Mouse (Mus musculus) layer of hippocampus, adult 18-20 months (tissue): ENCODE results near the gene Vamp1. TPM values are rescaled to one million over a fixed set of nuclear protein-coding genes. Genes with fewer than 3 reads are reported as not detected.
A peak's percentile ranks its signal among the peaks of the same experiment; 100 is the strongest.

Source experiments
- DNase-seq, 2 experiments: peaks; one replicate each; pipeline ENCODE4 v3.0.0; 2022; ENCODE audit warnings: low spot score in 2 of 2
- long read RNA-seq: library from polyadenylated mRNA; stranded (forward); transcript quantifications from one replicate; pipeline ENCODE4 v2.0.0, GENCODE M21; 2021
- total RNA-seq, 2 experiments: library from RNA; stranded (reverse); gene quantifications; 2 replicates each; pipeline ENCODE4 v1.2.3; 2021

Vamp1 gene
- 10 to 100 TPM; 82.2 to 86.4 TPM for total RNA-seq
- long read RNA-seq, transcript Vamp1-201 (5 exons, 2,772 nt), result major isoform, 13 of 30 reads
- long read RNA-seq, partial matches to known transcripts, result 13 of 30 reads
- long read RNA-seq, other reads (novel, unspliced or antisense), result 4 of 30 reads

GRCm38 (mm10) chr6:125215148-125215954 lies at the start of gene Vamp1:
Gene Vamp1, plus strand, starts transcription at chr6:125215551.
- DNase-seq, result peak; percentile 90 to 96

- no peak for DNase-seq
Measured at GRCm38 (mm10) chr6:125166051-125166751, 49.1 kb upstream of the Vamp1 start, which contains the start of gene Gapdh. Gene Gapdh, minus strand, starts transcription at chr6:125166467.

- DNase-seq, result peak in 1 of 2 experiments; percentile 68
Measured at GRCm38 (mm10) chr6:125166861-125167650, 48.3 kb upstream of the Vamp1 start.

GRCm38 (mm10) chr6:125168086-125168485 lies 47.3 kb upstream of the Vamp1 start:
- peak in 1 of 2 experiments; percentile 57 for DNase-seq

- no peak for DNase-seq
Measured at GRCm38 (mm10) chr6:125170194-125170593, 45.2 kb upstream of the Vamp1 start.

GRCm38 (mm10) chr6:125172474-125172873 lies 42.9 kb upstream of the Vamp1 start:
- no peak for DNase-seq

- DNase-seq, result no peak
Measured at GRCm38 (mm10) chr6:125173256-125173655, 42.1 kb upstream of the Vamp1 start.

- DNase-seq, result no peak
Measured at GRCm38 (mm10) chr6:125175469-125175868, 39.9 kb upstream of the Vamp1 start.

- DNase-seq, result no peak
Measured at GRCm38 (mm10) chr6:125179601-125180000, 35.8 kb upstream of the Vamp1 start.

GRCm38 (mm10) chr6:125182133-125182532 lies 33.2 kb upstream of the Vamp1 start:
- no peak for DNase-seq

- no peak for DNase-seq
Measured at GRCm38 (mm10) chr6:125186203-125186602, 29.1 kb upstream of the Vamp1 start.

GRCm38 (mm10) chr6:125190816-125191215 lies 24.5 kb upstream of the Vamp1 start:
- DNase-seq, result no peak

GRCm38 (mm10) chr6:125191332-125192015 lies 23.9 kb upstream of the Vamp1 start, which contains the start of the genes Ncapd2 and Mrpl51:
Gene Ncapd2, minus strand, starts transcription at chr6:125191701.
Gene Mrpl51, plus strand, starts transcription at chr6:125191801.
- DNase-seq, result peak; percentile 97 to 98

GRCm38 (mm10) chr6:125192016-125192714 lies 23.2 kb upstream of the Vamp1 start:
- DNase-seq, result peak; percentile 86 to 91

GRCm38 (mm10) chr6:125192841-125193240 lies 22.5 kb upstream of the Vamp1 start:
- no peak for DNase-seq

GRCm38 (mm10) chr6:125193390-125193789 lies 22.0 kb upstream of the Vamp1 start:
- no peak for DNase-seq

- DNase-seq, result no peak
Measured at GRCm38 (mm10) chr6:125195541-125196075, 19.7 kb upstream of the Vamp1 start.

- DNase-seq, result no peak
Measured at GRCm38 (mm10) chr6:125196301-125196700, 19.1 kb upstream of the Vamp1 start.

- peak in 1 of 2 experiments; percentile 66 for DNase-seq
Measured at GRCm38 (mm10) chr6:125197166-125197565, 18.2 kb upstream of the Vamp1 start.

- DNase-seq, result no peak
Measured at GRCm38 (mm10) chr6:125210436-125210835, 4.9 kb upstream of the Vamp1 start.
